Mouse (Mus musculus) adrenal gland, postnatal 25 days (tissue): ENCODE measurements around the gene Zfp609. TPM values are rescaled to one million over a fixed set of nuclear protein-coding genes. Genes with fewer than 3 reads are reported as not detected.
"Not testable (repeated sequence)": the region's sequence is repeated elsewhere in the genome, so short reads cannot be mapped to it uniquely, and the experiment has no call there.

Source experiments
- DNase-seq: peaks from one replicate; pipeline ENCODE4 v3.0.0; 2021; ENCODE audit warnings: mixed read lengths
- total RNA-seq: library from RNA; stranded (reverse); gene quantifications from 2 replicates; pipeline ENCODE4 v1.2.3, GENCODE M21; 2021

Zfp609 gene
- total RNA-seq, 1 experiment from 2014 or later: 35.7 TPM

GRCm38 (mm10) chr9:65718195-65718594, 109.2 kb downstream of the Zfp609 start:
- DNase-seq: no peak

DNA sequence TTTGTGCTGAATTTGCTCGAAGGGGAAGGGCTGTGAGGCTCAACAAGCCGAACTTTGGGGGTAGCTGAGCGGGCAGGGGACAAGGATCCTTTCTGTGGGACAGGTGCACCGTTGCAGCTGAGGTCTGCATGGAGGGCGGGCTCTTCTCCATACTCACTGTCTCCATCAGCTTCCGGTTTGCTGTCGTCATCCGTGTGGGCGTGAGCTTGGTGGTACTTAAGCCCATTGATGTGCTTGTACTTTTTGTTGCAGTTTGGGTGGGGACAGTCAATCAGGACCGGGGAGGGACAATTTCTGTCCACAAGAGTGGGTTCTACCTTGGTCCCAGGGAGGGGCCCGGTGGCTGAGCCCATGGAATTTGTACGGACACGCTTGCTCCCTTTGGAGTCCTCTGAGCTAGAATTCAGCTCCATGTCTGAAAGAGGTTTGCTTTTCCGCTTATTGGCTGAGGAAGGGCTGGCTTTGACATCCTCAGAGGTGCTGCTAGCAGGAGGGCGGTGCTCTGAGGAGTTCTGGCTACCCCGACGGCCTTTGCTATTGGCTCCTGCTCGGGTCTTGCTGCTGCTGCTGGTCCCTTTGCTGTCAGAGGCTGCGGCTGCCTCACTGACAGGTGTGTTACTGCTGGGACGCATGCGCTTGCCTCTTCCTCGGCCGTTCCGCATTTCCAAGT, 123.3 kb downstream of the Zfp609 start:
- no peak for DNase-seq

DNA sequence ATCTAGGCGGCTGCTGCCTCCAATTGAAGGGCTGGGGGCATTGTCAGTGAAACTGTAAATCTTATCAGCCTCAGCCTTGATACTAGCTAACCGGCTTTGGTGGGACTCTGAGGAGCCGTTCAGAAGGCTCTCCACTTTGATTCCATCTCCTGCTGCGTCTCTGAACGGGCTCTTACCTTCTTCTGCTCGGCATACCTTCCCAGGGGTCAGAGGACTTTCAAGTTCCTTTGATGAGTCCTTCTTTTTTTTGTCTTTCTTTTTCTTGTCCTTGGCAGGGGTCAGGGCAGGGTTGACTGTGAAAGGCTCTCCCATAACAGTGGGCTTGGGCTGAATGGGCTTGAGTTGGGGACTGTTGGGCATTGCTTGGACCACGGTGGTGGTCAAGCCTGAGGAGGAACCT, 124.1 kb downstream of the Zfp609 start:
- no peak for DNase-seq

GRCm38 (mm10) chr9:65702286-65702685, 125.1 kb downstream of the Zfp609 start:
- no peak for DNase-seq

DNA sequence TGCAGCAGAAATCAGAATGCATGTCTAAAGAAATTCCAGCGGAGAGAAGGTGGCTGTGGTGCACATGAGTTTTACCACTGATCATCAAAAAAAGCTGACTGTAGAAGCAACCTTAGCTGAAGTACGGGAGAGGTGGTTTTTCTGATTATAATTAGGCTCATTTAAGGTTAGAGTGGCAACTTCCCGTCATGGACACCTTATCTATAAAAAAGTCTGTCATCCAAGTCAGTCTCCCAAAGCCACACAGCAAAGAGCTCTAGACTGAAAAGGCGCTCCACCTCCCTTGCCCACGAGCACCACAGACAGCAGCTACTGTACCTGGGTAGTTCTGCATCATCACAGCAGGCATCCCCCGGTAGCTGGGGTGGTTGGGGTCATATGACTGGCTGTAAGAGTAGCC, 126.9 kb downstream of the Zfp609 start:
- no peak for DNase-seq

GRCm38 (mm10) chr9:65697992-65698391, 129.4 kb downstream of the Zfp609 start:
- DNase-seq: no peak

- DNase-seq: no peak
Measured at GRCm38 (mm10) chr9:65697356-65697755, 130.0 kb downstream of the Zfp609 start.

DNA sequence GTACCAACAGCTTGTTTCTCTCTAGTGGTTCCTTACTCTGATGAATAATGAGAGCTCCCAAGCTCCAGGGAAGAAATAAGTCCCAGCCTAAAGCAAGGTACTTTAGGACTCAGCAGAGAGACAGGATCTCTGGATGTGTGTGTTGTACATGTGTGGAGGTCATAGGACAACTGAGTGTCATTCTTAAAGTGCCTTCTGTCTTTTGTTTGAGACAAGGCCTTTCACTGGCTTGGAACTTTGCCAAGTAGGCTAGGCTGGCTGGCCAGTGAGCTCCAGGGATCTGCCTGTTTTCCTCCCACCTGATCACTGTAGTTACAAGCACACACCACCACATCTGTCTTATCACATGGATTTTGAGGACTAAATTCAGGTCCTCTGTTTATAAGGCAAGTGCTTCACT, 131.0 kb downstream of the Zfp609 start:
- DNase-seq: no peak

GRCm38 (mm10) chr9:65695646-65696045, 131.7 kb downstream of the Zfp609 start:
- DNase-seq: no peak

DNA sequence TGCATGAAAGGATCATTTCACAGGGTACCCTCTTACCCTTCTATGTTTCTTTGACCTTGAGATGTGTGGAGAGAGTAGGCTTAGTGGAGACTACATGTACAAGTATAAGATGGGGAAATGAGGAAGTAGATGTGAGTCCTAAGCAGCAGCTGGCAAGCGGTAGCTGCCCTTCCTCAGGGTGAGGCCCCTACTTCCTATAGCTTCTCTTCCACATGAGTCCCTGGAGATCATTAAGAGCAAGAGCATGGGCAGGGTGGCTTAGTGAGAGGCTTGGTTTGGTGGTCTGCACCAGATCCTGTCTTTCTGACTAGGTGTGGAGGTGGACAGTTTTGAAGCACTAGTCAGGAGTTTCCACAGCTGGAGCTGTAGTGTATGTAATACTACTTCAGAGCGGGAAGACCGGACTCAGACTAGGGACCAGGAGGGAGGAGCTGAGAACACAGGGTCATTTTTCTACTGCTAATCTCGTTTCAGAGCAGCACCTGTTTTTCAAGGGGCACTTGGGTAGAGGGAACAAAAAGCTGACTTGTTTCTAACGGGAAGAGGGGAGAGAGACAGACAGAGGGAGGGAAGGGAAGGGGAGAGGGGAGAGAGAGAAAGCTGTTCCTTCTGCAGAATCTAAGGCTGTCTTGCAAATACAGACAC, 134.3 kb downstream of the Zfp609 start:
- DNase-seq: no peak

DNA sequence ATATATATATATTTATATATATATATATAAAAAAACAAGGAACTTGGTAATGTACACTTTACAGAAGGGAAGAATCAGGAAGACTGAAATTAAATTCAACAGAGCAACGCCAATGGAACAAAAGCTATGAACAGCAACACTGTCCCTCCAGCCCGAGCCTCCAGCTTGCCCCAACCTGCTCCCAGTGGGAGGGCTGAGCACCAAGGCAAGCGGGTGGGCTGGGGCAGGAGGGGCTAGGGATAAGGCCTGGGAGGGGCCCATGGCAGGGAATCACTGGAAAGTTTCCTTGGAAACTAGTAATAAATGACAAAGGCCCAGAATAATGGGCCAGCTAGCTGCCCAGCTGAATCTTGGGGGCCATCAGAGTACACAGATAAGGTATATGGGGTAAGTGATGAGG, 134.9 kb downstream of the Zfp609 start:
- no peak for DNase-seq

DNA sequence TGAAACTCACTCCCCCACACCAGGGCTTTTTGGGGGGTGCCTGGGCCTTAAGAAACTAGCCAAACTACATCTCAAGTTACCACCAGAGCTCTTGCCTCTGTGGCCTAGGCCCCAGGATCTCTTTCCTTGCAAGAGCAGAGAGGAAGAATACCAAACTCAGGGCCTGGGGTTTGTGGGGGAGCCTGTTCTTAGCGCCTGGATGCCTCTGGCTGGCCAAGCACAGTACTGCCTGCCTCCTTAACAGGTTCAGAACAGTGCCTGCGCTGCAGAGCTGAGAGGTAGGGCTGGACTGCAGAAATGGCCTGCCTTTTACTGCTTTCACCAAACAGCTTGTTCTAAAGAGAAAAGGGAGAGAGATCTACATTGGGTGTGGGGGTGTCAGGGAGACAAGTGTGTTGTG, 137.5 kb downstream of the Zfp609 start:
- not testable (repeated sequence) for DNase-seq

GRCm38 (mm10) chr9:65684704-65685103, 142.7 kb downstream of the Zfp609 start:
- DNase-seq: no peak

DNA sequence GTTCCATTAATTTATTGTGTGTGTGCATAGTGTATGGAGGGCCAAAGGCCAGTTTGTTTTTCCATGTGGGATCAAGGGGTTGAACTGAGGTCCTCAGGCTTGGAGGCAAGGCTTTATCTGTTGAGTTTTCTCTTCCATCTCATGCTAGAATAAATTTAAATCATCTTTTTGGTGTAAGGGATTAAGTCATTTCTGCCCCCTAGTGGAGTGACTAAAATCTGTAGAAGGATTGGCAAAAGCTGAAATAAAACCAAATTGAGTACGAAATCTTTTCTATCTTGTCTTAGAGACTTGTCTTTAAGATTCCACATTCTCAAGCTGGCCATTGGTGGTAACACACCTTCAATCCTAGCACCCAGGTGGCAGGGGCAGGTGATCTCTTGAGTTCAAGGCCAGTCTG, 144.4 kb downstream of the Zfp609 start:
- no peak for DNase-seq

DNA sequence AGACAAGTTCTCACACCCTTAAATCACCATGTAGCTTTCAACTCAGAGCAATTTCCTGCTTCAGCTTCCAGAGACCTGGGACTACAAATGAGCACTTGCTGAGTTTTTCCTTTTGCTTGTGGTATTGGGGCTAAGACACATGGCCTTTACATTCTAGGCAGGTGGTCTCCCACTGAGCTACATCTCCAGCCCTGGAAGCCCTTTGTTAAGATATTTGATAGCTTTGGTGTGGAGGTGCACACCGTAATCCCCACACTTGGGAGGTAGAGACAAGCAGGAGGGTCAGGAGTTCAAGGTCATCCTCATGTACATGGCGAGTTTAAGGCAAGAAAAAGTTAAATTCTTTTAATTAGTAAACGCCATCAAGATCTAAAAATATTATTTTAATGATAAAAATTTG, 145.2 kb downstream of the Zfp609 start:
- DNase-seq: no peak

DNA sequence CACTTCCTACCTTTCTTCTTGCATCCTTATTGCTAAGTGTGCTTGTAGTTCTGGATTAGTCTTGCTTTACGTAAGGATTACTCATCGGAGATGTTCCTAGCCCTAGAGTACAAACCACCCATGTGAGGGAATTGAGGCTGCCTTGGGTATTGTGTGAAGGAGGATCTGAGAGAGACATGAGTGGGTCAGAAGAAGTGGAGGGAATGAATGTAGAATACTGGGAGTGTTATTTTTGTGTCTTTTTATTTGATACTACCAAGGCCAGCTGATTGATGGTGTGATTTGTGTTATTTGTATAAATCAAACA, 145.8 kb downstream of the Zfp609 start:
- no peak for DNase-seq

DNA sequence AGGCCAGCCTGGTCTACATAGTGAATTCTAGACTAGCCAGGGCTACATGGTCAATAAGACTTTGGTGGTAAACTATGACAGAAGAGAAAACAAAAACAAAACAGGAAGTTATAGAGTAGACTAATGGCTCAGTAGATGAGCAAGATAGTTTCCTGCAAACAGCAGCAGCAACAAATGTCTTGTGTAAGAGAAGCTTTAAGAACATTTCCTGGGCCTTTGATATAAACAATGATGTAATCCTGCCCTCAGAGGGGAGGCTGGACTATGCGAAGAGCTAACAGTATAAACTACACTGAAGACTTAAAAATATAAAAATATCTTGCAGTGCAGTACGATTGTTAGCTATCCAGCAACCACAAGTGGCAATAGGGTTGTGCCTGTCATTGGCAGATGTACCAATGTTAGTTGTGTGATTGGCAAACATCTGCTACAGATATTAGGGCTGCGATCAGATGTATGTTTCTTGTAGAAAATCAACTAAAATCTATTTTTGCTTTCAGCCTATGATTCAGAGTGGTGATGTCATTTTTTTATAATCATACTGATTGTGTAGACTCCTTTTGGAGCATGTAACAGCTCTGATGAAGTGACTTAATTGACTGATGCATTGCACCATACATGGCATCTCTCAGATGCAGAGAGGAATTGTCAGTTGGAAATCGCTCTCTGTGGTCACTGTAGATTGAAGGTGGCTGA, 146.3 kb downstream of the Zfp609 start:
- no peak for DNase-seq

DNA sequence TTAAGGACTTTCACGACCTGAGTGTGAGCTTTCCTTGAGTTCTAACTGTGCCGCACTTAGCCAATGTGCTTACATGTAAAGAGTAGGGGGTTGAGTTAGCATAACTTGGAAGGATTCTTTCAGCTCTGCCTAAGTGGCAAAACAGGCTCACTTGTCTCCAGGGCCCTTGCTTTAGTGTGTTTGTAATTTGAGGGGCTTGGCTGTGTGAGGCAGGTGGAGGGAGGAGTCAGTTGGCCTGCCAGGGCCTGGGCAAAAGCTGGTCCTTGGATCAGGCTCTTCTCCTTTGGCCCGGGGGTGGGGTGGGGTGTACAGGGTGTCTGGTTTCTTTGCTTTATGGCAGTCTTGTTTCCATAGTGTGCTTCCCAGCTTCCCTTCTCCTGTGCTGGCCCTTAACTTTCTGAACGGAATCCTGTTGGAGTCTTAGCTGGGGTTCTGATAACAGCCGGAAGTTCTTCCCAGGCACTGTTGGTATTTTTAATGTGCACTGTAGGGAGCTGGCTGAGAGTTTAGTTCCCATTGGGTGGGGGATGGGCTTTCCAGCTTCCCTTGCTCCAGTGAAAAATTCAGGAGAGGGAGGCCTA, 148.1 kb downstream of the Zfp609 start:
- peak; percentile 24 for DNase-seq

GRCm38 (mm10) chr9:65677119-65677462, 150.3 kb downstream of the Zfp609 start:
- DNase-seq: no peak

- peak; percentile 98 for DNase-seq
Measured at GRCm38 (mm10) chr9:65676358-65677118, 150.8 kb downstream of the Zfp609 start.

DNA sequence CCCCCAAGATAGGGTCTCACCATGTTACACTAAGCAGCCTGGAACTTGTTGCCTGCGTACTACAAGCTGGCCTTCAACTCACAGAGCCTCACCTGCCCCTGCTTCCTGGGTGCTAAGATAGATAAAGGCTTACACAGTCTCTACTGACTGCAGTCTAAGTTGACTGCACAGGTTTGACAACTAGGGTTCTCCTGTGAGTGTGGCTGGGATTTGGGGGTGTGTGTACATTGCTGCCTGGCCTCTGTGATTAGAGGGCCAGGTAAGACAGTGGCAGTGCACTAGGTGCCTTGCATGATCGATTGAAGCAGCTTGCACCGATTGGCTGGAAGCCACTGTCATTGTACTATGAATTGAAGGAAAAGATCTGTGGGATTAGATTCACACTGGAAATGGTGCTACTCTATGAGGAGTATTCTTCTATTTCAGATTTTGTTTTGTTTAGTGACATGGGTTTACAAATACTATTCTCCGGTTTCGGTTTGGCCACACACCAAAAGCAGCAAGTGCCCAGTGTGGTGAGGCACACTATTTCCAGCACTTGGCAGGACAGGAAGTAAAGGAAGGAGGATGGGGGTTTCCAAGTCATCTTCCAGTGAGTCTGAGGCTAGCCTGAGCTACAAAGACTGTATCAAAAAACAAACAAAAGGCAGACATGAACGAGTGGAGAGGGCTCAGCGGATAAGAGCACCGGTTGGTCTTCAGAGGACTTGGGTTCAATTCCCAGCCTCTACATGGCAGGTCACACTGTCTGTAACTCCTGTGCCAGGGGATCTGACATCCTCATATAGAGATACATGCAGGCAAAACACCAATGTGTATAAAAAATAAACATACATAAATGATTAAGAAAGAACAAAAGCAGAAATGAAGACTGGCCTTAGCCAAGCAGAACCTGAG, 151.7 kb downstream of the Zfp609 start:
- no peak for DNase-seq

- no peak for DNase-seq
Measured at GRCm38 (mm10) chr9:65672996-65673395, 154.4 kb downstream of the Zfp609 start.
